Mouse (Mus musculus) embryonic facial prominence, embryonic 14.5 days (tissue): ENCODE measurements around the gene Zfhx3. TPM values are rescaled to one million over a fixed set of nuclear protein-coding genes. Genes with fewer than 3 reads are reported as not detected.

Source experiments
- ATAC-seq: fragments of 200-750 bp; cut with Nextera tagmentation; 2 replicates; pipeline ENCODE4 v1.8.0; 2017; ENCODE audit warnings: low read depth, moderate number of reproducible peaks, moderate TSS enrichment
- DNase-seq: peaks from one replicate; pipeline ENCODE4 v3.0.0-alpha.2; 2015; ENCODE audit warnings: low spot score
- H3K27ac ChIP-seq: fragments of 300-500 bp; sonication (generic); replicated peaks from 2 replicates; pipeline ENCODE4 v1.5.1; 2014; ENCODE audit warnings: low read depth, mild to moderate bottlenecking, low read length, moderate library complexity
- H3K27me3 ChIP-seq: fragments of 300-500 bp; sonication (generic); replicated peaks from 2 replicates; pipeline ENCODE4 v1.6.1; 2014; ENCODE audit warnings: low read length; ENCODE audit not compliant: control insufficient read depth, insufficient read depth
- H3K36me3 ChIP-seq: fragments of 300-500 bp; sonication (generic); 2 replicates; pipeline ENCODE4 v1.6.1; 2014; ENCODE audit warnings: low read length, mixed read lengths; ENCODE audit not compliant: control insufficient read depth, insufficient read depth
- H3K4me1 ChIP-seq: fragments of 300-500 bp; sonication (generic); 2 replicates; pipeline ENCODE4 v1.6.1; 2014; ENCODE audit warnings: antibody characterized with exemption, low read length; ENCODE audit not compliant: control insufficient read depth, insufficient read depth
- H3K4me2 ChIP-seq: fragments of 300-500 bp; sonication (generic); 2 replicates; pipeline ENCODE4 v1.6.1; 2014; ENCODE audit warnings: low read depth, mild to moderate bottlenecking, low read length, moderate library complexity, mixed read lengths
- H3K4me3 ChIP-seq: fragments of 300-500 bp; sonication (generic); 2 replicates; pipeline ENCODE4 v1.5.1; 2014; ENCODE audit warnings: low read depth, mild to moderate bottlenecking, low read length
- H3K9ac ChIP-seq: fragments of 300-500 bp; sonication (generic); 2 replicates; pipeline ENCODE4 v1.6.1; 2014; ENCODE audit warnings: low read depth, mild to moderate bottlenecking, low read length, moderate library complexity, mixed read lengths
- H3K9me3 ChIP-seq: fragments of 300-500 bp; sonication (generic); 2 replicates; pipeline ENCODE4 v1.6.1; 2016; ENCODE audit warnings: low read length; ENCODE audit not compliant: control insufficient read depth
- WGBS: fragments of 180-500 bp; shearing (Covaris S2); extraction: QIAGEN DNeasy Blood & Tissue Kit; methylation state at CpG from one replicate; pipeline ENCODE4 v1.1.7; 2014; 5-methylcytosine and 5-hydroxymethylcytosine counted together
- polyA plus RNA-seq: library from polyadenylated mRNA; unstranded; fragments of >200 nt; fragmentation: Nextera tagmentation; extraction: Ambion mirVana; gene quantifications from 2 replicates; pipeline ENCODE4 v1.2.1, GENCODE M21; 2014

The Zfhx3 gene
- polyA plus RNA-seq, 1 experiment from 2014 or later: 14.2 TPM

DNA sequence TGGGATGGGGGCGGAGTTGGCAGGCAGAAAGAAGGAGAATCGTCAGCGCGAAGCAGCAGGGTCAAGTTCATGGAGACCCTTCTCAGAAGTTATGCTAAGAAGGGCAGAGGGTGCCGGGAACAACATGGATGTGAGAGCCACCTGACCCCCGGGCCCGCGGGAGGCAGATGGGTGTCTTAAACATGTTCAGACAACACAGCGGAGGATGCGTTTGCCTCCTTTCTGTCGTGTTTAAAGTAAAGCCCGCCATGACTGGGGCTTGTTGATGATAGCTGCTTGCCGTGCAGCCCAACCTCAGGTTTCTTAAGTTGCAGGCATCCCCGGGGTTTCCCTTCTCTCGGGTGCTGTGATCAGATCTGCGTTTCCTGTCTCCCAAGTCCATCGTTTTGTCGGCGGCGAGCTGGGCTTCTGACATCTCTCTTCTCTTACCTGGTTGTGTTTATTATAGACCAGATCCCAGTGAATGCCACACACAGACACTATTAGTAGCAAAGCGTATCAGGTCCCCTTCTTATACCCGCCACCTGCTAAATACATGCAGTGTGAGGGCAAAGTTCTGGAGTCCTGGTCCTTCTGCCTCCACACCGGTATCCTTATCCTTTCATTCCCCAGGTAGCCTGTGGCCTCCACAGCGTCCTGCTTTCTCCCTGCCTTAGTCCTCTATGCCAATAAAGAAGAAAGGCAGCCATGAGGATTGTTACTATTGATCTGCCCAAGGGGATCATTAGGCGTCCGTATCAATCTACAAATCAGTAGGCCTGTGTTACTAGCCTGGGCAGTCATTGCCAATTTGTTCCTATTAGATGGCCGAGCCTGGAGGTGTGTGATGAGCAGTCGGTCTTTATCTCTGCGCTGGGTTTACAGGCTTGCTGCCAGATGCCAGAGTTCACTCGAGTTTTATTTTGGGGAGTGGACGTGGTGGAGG lies 2.5 kb downstream of the Zfhx3 start:
- Histone ChIP-seq H3K4me2 (peak overlapping the region; percentile 54), H3K27me3 (peaks cover 11% of the 10 kb centered on the region), H3K4me3 (peak overlapping the region; percentile 34), H3K36me3 (no peaks in the 10 kb centered on the region), H3K27ac (peak overlapping the region; percentile 49), H3K9ac (peak overlapping the region; percentile 44), H3K4me1 (peaks cover 22% of the 10 kb centered on the region), H3K9me3 (no peaks in the 10 kb centered on the region)
- WGBS: 12% methylated on average over 31 of the region's 31 CpGs
- peak; percentile 65 for DNase-seq
- ATAC-seq: no peak

DNA sequence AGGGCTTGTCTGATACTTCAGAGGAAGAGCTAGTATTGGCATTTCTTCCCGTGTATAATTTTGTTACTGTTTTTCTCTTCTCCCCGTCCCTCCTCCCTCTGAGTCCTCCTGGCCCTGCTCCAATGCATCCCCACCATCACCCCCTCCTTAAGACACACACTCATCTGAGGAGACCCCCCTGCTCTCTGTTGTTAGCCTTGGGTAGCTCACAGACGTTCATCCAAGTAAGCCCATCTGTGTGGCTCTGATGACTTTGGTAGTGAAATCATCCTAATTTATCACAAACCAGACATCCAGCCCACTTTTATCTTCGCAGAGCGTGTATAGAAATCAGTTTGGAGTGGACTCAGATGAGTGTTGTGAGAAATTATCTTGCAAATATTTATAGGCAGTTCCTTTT lies 4.4 kb downstream of the Zfhx3 start:
- H3K27me3 ChIP-seq: peaks cover 9% of the 10 kb centered on the region
- no peaks in the 10 kb centered on the region for H3K36me3 ChIP-seq
- peaks cover 29% of the 10 kb centered on the region for H3K4me1 ChIP-seq
- H3K9ac ChIP-seq: no peak overlapping the region
- peak overlapping the region; percentile 61 for H3K27ac ChIP-seq
- WGBS: 51% methylated on average over 5 of the region's 5 CpGs
- ATAC-seq (no peak), DNase-seq (no peak)
- H3K4me2 ChIP-seq: peak overlapping the region; percentile 14; the same call in 1 of the 2 replicates
- H3K9me3 ChIP-seq: no peaks in the 10 kb centered on the region
- H3K4me3 ChIP-seq: no peak overlapping the region

DNA sequence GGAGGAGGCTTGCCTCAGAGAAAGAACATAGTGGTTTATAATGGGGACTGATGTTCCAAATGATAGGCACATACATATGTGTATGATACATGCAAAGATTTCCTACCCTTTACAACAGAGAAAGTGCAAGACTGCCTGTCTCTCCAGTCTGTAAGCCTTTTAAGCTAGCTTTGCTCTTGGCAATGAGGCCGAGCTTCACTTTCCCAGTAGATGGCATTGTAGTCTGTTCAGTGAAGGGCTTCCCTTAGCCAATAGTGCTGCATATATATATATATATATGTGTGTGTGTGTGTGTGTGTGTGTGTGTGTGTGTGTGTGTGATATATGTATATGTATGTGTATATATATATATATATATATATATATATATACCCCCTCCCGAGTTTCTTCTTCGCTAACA lies 13.4 kb downstream of the Zfhx3 start:
- Histone ChIP-seq H3K36me3 (no peaks in the 10 kb centered on the region), H3K9me3 (no peaks in the 10 kb centered on the region), H3K9ac (no peak overlapping the region), H3K27ac (no peak overlapping the region), H3K27me3 (no peaks in the 10 kb centered on the region; the same call in 1 of the 2 replicates), H3K4me2 (no peak overlapping the region), H3K4me1 (peaks cover 15% of the 10 kb centered on the region), H3K4me3 (no peak overlapping the region)
- DNase-seq: peak; percentile 87
- 57% methylated on average over 3 of the region's 3 CpGs for WGBS
- ATAC-seq: no peak

DNA sequence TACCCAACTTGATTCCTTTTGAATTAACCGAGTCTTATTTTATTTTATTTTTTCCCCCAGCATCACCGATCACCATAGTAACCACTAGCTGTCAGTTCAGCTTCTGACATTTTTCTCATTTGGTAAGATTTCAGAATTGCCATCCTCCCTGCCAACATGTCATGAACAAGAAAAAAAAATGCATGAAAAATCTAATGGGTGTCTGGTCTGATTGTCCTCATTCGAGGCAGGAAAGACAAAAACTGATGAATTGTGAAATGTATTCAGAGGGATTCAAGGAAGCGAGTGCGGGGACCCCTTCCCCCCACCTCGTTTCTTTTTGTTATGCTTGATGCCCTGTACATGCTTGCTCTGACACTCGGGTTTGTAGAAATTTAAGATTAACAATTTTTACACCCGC lies 15.1 kb downstream of the Zfhx3 start:
- Histone ChIP-seq H3K9ac (no peak overlapping the region), H3K27me3 (no peaks in the 10 kb centered on the region), H3K36me3 (no peaks in the 10 kb centered on the region), H3K4me3 (no peak overlapping the region), H3K4me1 (peaks cover 11% of the 10 kb centered on the region), H3K4me2 (no peak overlapping the region), H3K9me3 (no peaks in the 10 kb centered on the region), H3K27ac (no peak overlapping the region)
- ATAC-seq: no peak
- DNase-seq: no peak
- 68% methylated on average over 8 of the region's 8 CpGs for WGBS

DNA sequence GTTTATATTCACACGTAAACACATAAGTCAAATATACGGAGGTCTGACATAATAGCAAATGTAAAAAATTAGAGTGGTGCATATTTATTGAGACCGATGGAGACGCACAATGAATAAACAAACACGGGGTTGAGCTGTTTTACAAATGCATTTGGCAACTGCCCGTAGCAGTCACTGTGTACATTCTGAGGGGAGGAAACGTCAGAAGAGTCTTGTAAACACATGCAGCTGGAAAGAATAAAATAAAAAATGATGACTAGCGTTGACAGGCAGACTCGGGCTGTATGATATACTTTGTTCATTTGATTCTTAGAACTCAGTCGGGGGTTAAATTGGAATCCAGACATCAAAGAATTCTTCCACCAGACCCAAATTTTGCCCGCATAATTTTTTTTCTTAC lies 18.0 kb downstream of the Zfhx3 start:
- H3K36me3 ChIP-seq: no peaks in the 10 kb centered on the region
- ATAC-seq (no peak), DNase-seq (peak; percentile 79)
- H3K4me1 ChIP-seq: peaks cover 11% of the 10 kb centered on the region
- H3K9ac ChIP-seq: no peak overlapping the region
- no peaks in the 10 kb centered on the region for H3K9me3 ChIP-seq
- peak overlapping the region; percentile 35; the same call in 1 of the 2 replicates for H3K27ac ChIP-seq
- H3K27me3 ChIP-seq: no peaks in the 10 kb centered on the region
- H3K4me3 ChIP-seq: no peak overlapping the region
- peak overlapping the region; percentile 42 for H3K4me2 ChIP-seq
- 27% methylated on average over 11 of the region's 11 CpGs for WGBS

DNA sequence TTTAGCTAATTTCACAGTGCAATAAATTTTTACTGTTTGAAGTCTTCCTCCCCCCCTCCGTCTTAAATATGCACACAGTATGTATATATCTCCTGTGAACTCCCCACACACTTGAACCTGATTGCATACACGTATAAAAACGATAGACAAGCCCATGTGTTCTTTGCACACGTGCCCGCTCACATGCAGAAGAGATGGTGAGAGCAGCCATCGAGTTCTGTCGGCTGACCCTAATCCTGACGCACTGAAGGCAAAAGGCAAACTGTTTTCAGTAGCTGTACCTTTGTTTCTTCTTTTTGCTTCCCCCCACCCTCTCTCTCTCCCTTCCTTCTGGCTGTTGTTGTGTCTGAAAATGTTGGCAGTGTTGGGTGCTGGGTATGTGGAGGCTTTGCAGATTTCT lies 18.4 kb downstream of the Zfhx3 start:
- Histone ChIP-seq H3K36me3 (no peaks in the 10 kb centered on the region), H3K4me1 (peaks cover 11% of the 10 kb centered on the region), H3K27me3 (no peaks in the 10 kb centered on the region), H3K9me3 (no peaks in the 10 kb centered on the region), H3K4me3 (no peak overlapping the region), H3K4me2 (peak overlapping the region; percentile 42), H3K27ac (peak overlapping the region; percentile 55), H3K9ac (0 out of 2 replicates have a peak overlapping the region, but pooled peaks have one; percentile 25)
- 24% methylated on average over 8 of the region's 8 CpGs for WGBS
- ATAC-seq (no peak), DNase-seq (no peak)

DNA sequence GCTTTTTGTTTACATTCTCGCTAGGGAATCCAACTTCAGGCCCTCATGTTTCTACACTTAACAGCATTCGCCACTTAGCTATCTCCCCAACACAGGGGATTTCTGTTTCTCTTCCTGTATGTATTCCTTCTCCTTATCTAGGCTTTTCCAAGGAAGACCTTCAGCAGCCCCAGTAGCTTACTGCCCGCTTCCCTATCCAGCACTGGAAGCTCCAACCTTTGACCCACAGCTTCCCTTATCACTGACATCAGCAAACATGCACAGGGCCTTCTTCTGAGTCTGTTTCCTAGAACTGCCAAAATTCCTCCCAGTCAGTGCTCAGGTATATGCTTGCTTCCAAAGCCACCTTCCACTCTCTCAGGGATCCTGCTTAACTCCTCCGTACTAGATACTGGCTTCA lies 29.8 kb downstream of the Zfhx3 start:
- WGBS: 76% methylated on average over 4 of the region's 4 CpGs

DNA sequence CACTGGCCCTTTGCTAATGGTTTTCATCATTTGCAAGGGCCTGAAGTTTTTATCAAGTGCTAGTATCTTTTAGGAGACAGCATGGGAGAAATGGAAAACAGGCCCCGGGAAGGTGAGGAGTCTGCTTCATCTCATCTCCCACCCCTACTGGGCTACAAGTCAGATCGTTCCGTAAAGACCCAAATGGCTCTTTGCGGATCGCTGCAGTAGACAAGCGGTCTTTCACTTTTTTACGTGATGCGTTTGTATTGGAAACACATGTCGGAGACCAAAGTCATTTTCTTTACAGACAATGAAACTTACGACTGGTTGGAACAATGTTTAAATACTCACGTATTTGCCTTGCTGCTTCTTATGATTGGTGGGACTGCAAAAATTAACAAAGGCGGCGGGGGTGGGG lies 32.0 kb downstream of the Zfhx3 start:
- Histone ChIP-seq H3K27me3 (no peaks in the 10 kb centered on the region), H3K4me2 (peak overlapping the region; percentile 13; the same call in 1 of the 2 replicates), H3K4me3 (no peak overlapping the region), H3K9ac (no peak overlapping the region), H3K9me3 (no peaks in the 10 kb centered on the region), H3K27ac (peak overlapping the region; percentile 31; the same call in 1 of the 2 replicates), H3K36me3 (no peaks in the 10 kb centered on the region), H3K4me1 (peaks cover 7% of the 10 kb centered on the region; the same call in 1 of the 2 replicates)
- ATAC-seq (no peak), DNase-seq (peak; percentile 54)
- 44% methylated on average over 13 of the region's 13 CpGs for WGBS

More for the DNA sequence above, 29.8 kb downstream of the Zfhx3 start:
- ATAC-seq (no peak), DNase-seq (no peak)
- H3K27me3 ChIP-seq: no peaks in the 10 kb centered on the region
- no peak overlapping the region for H3K4me2 ChIP-seq
- H3K9ac ChIP-seq: no peak overlapping the region
- no peaks in the 10 kb centered on the region for H3K36me3 ChIP-seq
- H3K27ac ChIP-seq: no peak overlapping the region
- no peak overlapping the region for H3K4me3 ChIP-seq
- peaks cover 7% of the 10 kb centered on the region; the same call in 1 of the 2 replicates for H3K4me1 ChIP-seq
- H3K9me3 ChIP-seq: no peaks in the 10 kb centered on the region
